Mouse (Mus musculus) kidney, adult 2 months (tissue): ENCODE results near the gene Lsr.
"Not testable (repeated sequence)": the region's sequence is repeated elsewhere in the genome, so short reads cannot be mapped to it uniquely, and the experiment has no call there.

Experiments
- CTCF ChIP-seq: fragments of 200-500 bp; conservative IDR thresholded peaks from 2 replicates; pipeline ENCODE4 v1.5.1; 2011; ENCODE audit warnings: low read depth, mild to moderate bottlenecking, control low read depth, low read length, moderate library complexity, mixed read lengths; ENCODE audit not compliant: insufficient read depth, insufficient read length
- POLR2A ChIP-seq: fragments of 200-500 bp; IDR thresholded peaks from one replicate; pipeline ENCODE4 v1.6.1; 2011; ENCODE audit warnings: low read depth, low read length, control low read depth

DNA sequence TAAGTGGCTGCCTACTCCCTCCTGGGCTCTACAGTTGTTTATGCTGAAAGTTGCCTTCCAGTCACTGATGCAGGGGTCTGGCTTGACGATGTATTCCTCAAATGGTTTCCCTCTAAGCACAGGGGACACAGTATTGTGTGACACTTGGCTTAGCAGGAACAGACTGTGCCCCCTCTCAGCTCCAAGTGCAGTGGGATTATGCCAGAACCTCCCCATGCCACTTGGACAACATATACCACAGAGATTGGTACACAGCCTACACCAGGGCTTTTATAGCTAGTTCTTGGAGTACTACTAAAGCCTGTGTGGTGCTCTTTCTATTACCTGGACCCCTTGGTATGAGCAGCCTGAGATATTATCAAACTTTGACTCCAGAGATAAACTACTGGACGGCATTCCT is 28.6 kb downstream of the Lsr start:
- TF ChIP-seq POLR2A, CTCF: not testable (repeated sequence)
